Mouse (Mus musculus): Measurements from ENCODE around the gene Zfp462. TPM values are rescaled to one million over a fixed set of nuclear protein-coding genes. Genes with fewer than 3 reads are reported as not detected.

Gene Zfp462
- polyA plus RNA-seq, 1 experiment from 2014 or later = 13.6 TPM

DNA sequence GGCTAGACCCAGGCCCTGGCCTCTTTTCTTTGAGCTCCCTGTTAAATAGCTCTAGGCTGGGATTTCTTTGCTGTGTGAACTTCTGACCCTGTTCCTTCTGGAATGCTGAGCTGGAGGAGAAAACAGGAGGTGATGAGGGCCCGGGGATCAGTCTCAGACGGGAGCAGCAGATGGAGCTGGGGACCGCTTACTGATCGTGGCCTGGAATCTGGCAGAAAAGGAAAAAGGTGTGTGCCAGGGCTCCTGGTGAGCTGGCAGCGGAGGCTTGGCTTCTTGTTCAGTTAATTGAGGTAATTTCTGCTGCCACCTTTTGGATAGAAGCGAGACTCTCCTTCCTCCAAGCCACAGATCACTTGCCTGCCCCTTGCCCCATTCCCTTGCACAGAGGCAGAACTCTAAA is 177.1 kb downstream of the Zfp462 start:
- Histone ChIP-seq H3K27me3 (ENCODE audit: poor library complexity, severe bottlenecking) (no peaks in the 10 kb centered on the region), H3K4me3 (no peak overlapping the region), H3K36me3 (replicated peaks) (no peaks in the 10 kb centered on the region), H3K4me1 (peaks cover 19% of the 10 kb centered on the region), H3K27ac (no peak overlapping the region), H3K9me3 (no peaks in the 10 kb centered on the region)
- WGBS = 52% methylated on average over 6 of the region's 6 CpGs
- no peak for DNase-seq (ENCODE audit: extremely low spot score, low spot score)

- no peak overlapping the region for H3K27ac ChIP-seq
- H3K36me3 ChIP-seq (replicated peaks) = no peaks in the 10 kb centered on the region
- DNase-seq (ENCODE audit: extremely low spot score, low spot score) = no peak
- H3K27me3 ChIP-seq (ENCODE audit: poor library complexity, severe bottlenecking) = no peaks in the 10 kb centered on the region
- H3K4me1 ChIP-seq = peaks cover 11% of the 10 kb centered on the region
- 92% methylated on average over 3 of the region's 3 CpGs for WGBS
- no peaks in the 10 kb centered on the region for H3K9me3 ChIP-seq
- H3K4me3 ChIP-seq = no peak overlapping the region
Measured at GRCm38 (mm10) chr4:55124126-55124525, 179.3 kb downstream of the Zfp462 start.

- 57% methylated on average over 11 of the region's 11 CpGs for WGBS
- Histone ChIP-seq H3K4me1 (peaks cover 11% of the 10 kb centered on the region), H3K36me3 (replicated peaks) (no peaks in the 10 kb centered on the region), H3K4me3 (no peak overlapping the region), H3K27ac (peak overlapping the region; percentile 64; the same call in 1 of the 2 replicates), H3K9me3 (no peaks in the 10 kb centered on the region), H3K27me3 (ENCODE audit: poor library complexity, severe bottlenecking) (no peaks in the 10 kb centered on the region)
- DNase-seq (ENCODE audit: extremely low spot score, low spot score) = no peak
Measured at GRCm38 (mm10) chr4:55125048-55125737, 180.3 kb downstream of the Zfp462 start.

GRCm38 (mm10) chr4:55125738-55126054 is 180.8 kb downstream of the Zfp462 start:
- H3K4me1 ChIP-seq = peaks cover 11% of the 10 kb centered on the region
- H3K36me3 ChIP-seq (replicated peaks) = no peaks in the 10 kb centered on the region
- WGBS = 91% methylated on average over 4 of the region's 4 CpGs
- no peaks in the 10 kb centered on the region for H3K9me3 ChIP-seq
- no peaks in the 10 kb centered on the region for H3K27me3 ChIP-seq (ENCODE audit: poor library complexity, severe bottlenecking)
- DNase-seq (ENCODE audit: extremely low spot score, low spot score) = no peak
- H3K4me3 ChIP-seq = no peak overlapping the region
- H3K27ac ChIP-seq = peak overlapping the region; percentile 64; the same call in 1 of the 2 replicates

- H3K36me3 ChIP-seq (replicated peaks) = no peaks in the 10 kb centered on the region
- no peak overlapping the region for H3K27ac ChIP-seq
- H3K4me1 ChIP-seq = peaks cover 7% of the 10 kb centered on the region
- H3K27me3 ChIP-seq (ENCODE audit: poor library complexity, severe bottlenecking) = no peaks in the 10 kb centered on the region
- H3K9me3 ChIP-seq = no peaks in the 10 kb centered on the region
- WGBS = 88% methylated on average over 9 of the region's 9 CpGs
- no peak for DNase-seq (ENCODE audit: extremely low spot score, low spot score)
- no peak overlapping the region for H3K4me3 ChIP-seq
Measured at GRCm38 (mm10) chr4:55127228-55127901, 182.5 kb downstream of the Zfp462 start.

- Histone ChIP-seq H3K27me3 (ENCODE audit: poor library complexity, severe bottlenecking) (no peaks in the 10 kb centered on the region), H3K9me3 (no peaks in the 10 kb centered on the region), H3K27ac (no peak overlapping the region), H3K4me3 (no peak overlapping the region), H3K4me1 (peaks cover 7% of the 10 kb centered on the region), H3K36me3 (replicated peaks) (no peaks in the 10 kb centered on the region)
- no peak for DNase-seq (ENCODE audit: extremely low spot score, low spot score)
- 86% methylated on average over 13 of the region's 13 CpGs for WGBS
Measured at GRCm38 (mm10) chr4:55128088-55128835, 183.4 kb downstream of the Zfp462 start.
